Mouse (Mus musculus) right cerebral cortex, postnatal 4 days (tissue): ENCODE data around the gene Il3ra.

ENCODE experiments used
- DNase-seq: peaks from one replicate; pipeline ENCODE4 v3.0.0-alpha.2; 2022

Gene Il3ra

GRCm38 (mm10) chr14:14355360-14355646, 9.2 kb downstream of the Il3ra start:
- DNase-seq: no peak

GRCm38 (mm10) chr14:14395535-14395934, 49.5 kb downstream of the Il3ra start:
- DNase-seq: no peak

GRCm38 (mm10) chr14:14400998-14401397, 54.9 kb downstream of the Il3ra start, which contains the start of gene Olfr721-ps1:
Gene Olfr721-ps1 (plus strand): TSS chr14:14401298.
- DNase-seq: no peak
